Mouse (Mus musculus): Measurements from ENCODE around the gene Rnf150. TPM values are rescaled to one million over a fixed set of nuclear protein-coding genes. Genes with fewer than 3 reads are reported as not detected.

Rnf150 gene
- 10 to 100 TPM; 39.0 to 46.5 TPM for total RNA-seq (2021)

DNA sequence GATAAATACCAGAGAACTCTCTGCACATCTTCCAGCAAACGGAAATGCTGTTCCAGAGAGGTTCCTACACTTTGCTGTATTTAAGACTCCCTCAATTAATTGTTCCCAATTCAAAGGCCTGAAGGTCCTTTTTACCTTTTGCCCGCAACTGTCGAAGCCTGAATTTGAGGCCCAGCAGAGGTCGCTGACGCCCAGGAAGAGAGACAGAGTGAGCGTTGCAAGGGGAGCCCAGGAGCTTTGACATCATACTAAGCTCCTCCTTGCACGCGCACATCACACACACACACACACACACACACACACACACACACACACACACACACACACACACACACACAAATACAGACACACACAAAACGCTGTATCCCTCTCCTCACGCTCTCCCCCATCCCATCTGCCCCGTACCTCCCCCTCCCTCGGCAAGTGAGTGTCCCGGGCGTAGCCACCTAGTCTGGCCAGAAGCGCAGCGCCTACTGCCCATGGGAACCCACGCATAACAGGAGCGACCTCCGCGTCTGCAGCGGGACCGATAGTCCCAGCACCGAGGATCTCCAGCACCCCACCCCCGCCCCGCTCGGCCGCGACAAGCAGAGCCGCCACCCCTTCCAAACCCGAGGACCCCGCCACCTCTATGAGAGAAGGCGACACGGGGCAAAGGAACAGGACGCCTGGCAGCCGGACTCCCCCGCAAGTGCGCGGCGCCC is at the start of gene Rnf150:
TSS of gene Rnf150 (plus strand) at position 316 of the 704 bp plus-strand sequence.
- DNase-seq (ENCODE audit: extremely low spot score in 1 of 2, low spot score in 1 of 2): peak; percentile 45 to 87

DNA sequence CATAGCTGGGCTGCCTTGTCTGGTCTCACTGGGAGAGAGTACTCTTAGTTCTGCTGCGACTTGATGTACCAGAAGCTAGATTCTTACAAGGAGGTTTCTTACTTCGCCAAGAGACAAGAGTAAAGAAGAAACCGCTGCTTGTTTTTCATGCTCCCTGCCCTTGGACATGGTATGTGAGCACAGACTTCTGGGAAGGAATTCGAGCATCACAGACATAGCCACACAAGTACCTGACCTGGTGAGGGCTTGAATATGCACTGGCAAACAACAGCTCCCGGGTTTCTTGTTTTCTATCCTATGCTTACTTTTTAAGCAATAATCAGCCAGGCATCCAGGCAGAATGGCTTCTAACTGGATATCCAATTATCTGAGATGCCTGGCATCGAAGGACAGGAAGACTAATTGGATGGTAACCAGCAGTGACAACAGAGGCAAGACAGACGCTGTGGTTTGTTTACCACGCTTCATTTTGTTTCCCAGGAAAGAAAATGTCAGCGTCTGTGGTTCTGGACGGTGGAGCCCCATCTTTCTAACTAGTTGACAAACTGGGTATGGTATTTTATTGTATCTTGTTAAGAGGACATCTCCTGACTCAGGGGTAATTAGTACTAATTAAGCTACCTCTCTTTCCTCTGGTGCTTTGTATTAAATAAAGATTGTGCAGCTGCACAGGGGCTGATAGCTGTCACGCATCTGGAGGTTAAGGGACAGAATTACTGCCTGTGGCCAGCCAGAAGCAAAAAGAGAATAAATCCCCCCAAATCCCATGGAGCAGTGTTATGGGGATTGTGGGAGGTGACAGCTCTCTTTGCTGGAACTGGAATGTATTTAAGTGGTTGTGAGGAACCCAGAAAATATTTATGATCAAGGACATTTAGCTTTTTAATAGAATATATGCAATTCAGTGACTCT is 36.8 kb upstream of the Rnf150 start:
- DNase-seq (ENCODE audit: extremely low spot score in 1 of 2, low spot score in 1 of 2): no peak

GRCm38 (mm10) chr8:82840415-82840814 is 22.7 kb upstream of the Rnf150 start:
- DNase-seq (ENCODE audit: extremely low spot score in 1 of 2, low spot score in 1 of 2): no peak

DNA sequence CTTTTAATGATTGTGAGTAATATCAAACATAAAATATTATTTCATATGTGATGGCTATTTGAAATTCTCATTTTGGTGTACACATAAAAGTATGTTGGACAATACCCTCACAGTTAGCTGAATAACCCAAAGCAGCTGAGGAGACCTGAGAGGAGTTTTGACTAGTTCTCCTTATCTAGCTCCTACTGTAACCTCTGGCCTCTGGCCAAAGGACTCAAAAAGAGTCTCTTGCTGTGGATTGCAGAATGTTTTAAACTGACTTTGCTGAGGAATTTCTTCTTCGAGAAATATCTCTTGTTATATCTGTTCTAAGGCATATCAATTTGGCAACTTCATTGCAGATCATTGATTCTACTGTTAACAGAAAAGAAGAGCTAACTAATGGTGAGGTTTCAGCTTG is 22.2 kb upstream of the Rnf150 start:
- DNase-seq (ENCODE audit: extremely low spot score in 1 of 2, low spot score in 1 of 2): no peak

DNA sequence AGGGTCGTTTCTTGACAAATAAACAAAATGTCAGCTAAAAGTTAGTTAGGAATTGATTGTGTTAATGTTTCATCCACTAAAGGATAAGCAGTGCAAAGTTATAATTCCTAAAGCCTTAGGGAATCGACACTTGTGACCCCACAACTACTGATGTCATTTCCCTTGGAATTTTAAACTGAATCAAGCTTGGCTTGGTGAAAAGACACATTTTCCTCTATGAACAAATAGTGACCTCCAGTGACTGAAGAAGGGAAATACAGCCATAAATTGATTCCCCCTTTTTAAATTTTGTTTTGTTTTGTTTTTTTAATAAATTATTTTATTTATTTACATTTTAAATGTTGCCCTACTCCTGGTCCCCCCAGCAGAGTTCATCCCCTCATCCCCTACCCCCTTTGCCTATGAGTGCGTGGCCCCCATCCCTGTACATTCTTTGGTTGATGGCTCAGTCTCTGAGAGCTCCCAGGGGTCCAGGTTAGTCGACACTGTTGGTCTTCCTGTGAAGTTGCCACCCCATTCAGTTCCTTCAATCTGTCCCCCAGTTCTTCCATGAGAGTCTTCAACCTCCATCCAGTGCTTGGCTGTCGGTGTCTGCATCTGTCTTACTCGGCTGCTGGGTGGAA is 21.5 kb upstream of the Rnf150 start:
- no peak for DNase-seq (ENCODE audit: extremely low spot score in 1 of 2, low spot score in 1 of 2)

DNA sequence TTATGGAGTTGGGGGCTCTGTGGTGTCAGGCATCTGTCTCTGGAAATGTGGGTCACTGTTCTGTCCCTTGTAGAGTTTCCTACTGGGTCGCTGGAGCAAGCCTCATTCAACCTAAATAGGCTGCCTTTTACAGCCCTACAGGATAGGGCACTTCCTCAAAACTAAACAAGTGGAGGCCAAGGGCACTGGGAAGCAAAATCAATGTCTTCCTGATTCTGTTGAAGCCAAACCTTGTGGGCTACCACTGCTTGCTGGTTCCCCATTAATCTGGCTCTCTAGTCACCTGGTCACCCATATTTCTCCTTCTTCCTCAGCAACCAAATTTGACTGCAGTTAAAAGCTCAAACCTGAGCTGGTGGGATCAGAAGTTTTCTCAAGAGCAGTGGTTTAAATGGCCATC is 19.5 kb upstream of the Rnf150 start:
- no peak for DNase-seq (ENCODE audit: extremely low spot score in 1 of 2, low spot score in 1 of 2)

GRCm38 (mm10) chr8:82844413-82844812 is 18.7 kb upstream of the Rnf150 start:
- DNase-seq (ENCODE audit: extremely low spot score in 1 of 2, low spot score in 1 of 2): no peak

DNA sequence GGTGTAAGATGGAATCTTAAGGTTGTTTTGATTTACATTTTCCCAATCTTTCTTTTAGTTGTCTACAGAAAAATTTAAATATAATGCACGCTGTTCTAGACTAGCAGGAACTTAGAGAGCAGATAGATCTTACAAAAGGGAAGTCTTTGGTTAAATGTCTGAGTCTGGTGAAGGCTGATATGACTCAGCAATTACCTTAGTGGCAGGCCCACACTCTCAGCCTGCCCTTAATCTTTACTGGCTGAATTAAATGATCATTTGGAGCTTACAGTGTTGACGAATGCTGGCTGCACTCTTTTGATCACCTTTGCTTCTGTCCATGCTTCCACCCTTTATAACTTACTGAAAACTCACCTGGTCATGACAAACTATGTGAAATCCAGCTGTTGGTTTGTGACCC is 17.1 kb upstream of the Rnf150 start:
- no peak for DNase-seq (ENCODE audit: extremely low spot score in 1 of 2, low spot score in 1 of 2)

GRCm38 (mm10) chr8:82846730-82847129 is 16.4 kb upstream of the Rnf150 start:
- no peak for DNase-seq (ENCODE audit: extremely low spot score in 1 of 2, low spot score in 1 of 2)

GRCm38 (mm10) chr8:82858541-82859342 is 4.4 kb upstream of the Rnf150 start:
- no peak for DNase-seq (ENCODE audit: extremely low spot score in 1 of 2, low spot score in 1 of 2)

GRCm38 (mm10) chr8:82859343-82859620 is 3.9 kb upstream of the Rnf150 start:
- DNase-seq (ENCODE audit: extremely low spot score in 1 of 2, low spot score in 1 of 2): no peak

DNA sequence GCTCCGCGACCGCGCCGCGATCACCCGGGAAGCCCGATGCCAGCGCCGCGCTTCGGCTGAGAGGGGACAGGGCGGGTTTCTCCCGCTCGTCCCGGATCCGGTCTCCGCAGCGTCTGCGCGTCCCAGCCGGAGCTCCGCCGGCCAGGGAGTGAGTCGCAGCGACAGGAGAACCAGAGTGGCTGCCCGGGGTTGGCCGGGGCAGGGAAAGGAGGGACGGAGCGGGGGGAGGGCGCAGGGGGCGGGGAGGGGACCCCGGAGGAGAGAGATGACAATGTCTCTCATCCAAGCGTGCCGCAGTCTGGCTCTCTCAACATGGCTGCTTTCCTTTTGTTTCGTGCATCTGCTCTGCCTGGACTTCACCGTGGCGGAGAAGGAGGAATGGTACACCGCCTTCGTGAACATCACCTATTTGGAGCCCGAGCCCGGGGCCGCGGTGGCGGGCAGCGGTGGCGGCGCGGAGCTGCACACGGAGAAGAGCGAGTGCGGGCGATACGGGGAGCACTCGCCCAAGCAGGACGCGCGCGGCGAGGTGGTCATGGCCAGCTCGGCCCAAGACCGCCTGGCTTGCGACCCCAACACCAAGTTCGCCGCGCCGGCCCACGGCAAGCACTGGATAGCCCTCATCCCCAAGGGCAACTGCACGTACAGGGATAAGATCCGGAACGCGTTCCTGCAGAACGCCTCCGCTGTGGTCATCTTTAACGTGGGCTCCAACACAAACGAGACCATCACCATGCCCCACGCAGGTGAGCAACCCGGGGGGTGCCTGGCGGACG is 777 bp downstream of the Rnf150 start:
- peak; percentile 53 to 64 for DNase-seq (ENCODE audit: extremely low spot score in 1 of 2, low spot score in 1 of 2)

- no peak for DNase-seq (ENCODE audit: extremely low spot score in 1 of 2, low spot score in 1 of 2)
Observed at GRCm38 (mm10) chr8:82864521-82864818, 1.3 kb downstream of the Rnf150 start.

DNA sequence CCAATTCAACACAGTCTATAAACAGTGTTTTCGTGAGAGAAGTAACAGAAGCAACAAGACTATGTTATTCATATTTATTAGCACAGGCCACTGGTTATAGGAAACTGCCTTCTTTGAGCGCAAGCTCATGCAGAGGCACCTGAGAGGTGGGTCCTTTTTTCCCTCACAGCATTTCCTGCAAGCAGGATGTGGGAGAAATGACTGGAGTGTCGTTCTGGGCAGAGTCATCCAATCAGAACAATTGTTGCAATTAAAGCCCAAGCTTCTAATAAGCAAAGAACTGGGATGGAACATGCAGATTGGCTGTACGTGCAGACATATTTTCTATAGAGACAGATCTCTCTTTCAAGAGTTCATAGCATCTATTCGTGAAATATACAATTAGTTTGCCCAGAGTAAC is 2.1 kb downstream of the Rnf150 start:
- no peak for DNase-seq (ENCODE audit: extremely low spot score in 1 of 2, low spot score in 1 of 2)

GRCm38 (mm10) chr8:82866251-82866650 is 3.1 kb downstream of the Rnf150 start:
- DNase-seq (ENCODE audit: extremely low spot score in 1 of 2, low spot score in 1 of 2): no peak

DNA sequence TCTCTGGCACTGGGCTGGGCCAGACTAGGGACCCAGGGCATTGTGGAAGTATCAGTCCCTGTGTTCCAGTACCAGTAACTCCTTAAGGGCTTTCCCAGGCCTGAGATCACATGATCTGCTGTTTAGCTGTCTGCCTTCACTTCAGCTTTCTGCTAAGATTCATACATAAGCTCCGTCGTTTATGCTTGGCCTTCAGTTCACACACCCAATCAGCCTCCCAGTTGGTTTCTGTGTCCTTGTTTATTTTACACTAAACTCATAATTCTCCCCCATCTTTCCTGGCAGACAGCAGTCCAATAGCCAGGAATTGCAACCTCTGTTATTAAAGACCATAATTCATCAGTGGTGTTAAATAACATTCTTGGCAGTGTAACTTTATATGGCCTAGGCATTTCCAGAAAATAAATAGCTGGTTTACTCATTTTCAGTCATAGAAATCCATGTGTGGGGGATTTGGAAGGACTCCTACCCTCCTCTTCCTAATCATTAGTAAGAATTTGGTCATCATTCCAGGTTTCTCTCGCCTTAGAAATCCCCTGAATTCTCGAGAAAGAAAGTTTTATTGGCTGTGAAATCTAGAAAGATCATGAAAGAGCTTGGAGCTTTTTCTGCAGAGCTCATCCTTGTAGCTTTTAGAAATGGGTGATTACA is 7.8 kb downstream of the Rnf150 start:
- DNase-seq (ENCODE audit: extremely low spot score in 1 of 2, low spot score in 1 of 2): no peak

GRCm38 (mm10) chr8:82871986-82872385 is 8.8 kb downstream of the Rnf150 start:
- DNase-seq (ENCODE audit: extremely low spot score in 1 of 2, low spot score in 1 of 2): no peak

GRCm38 (mm10) chr8:82874102-82874501 is 10.9 kb downstream of the Rnf150 start:
- DNase-seq (ENCODE audit: extremely low spot score in 1 of 2, low spot score in 1 of 2): no peak

DNA sequence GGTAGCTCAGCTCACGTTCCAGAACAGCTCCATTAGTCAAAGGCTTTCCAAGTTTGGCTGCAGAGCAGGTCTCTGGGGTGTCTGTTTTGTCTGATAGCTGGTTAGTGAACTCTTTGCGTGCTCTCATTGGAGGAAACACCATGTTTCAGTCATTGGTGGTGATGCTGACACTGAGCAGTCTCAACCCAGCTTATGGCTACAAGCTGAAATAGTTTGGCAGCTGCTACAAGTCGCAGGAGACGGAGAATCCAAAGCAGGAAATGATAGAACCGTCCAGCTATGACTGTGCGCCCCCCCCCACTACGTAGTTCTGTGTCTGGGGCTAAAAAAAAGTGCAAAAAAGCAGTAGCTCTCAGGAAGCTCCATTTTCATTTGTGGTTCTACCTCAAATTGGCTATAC is 12.0 kb downstream of the Rnf150 start:
- DNase-seq (ENCODE audit: extremely low spot score in 1 of 2, low spot score in 1 of 2): no peak

DNA sequence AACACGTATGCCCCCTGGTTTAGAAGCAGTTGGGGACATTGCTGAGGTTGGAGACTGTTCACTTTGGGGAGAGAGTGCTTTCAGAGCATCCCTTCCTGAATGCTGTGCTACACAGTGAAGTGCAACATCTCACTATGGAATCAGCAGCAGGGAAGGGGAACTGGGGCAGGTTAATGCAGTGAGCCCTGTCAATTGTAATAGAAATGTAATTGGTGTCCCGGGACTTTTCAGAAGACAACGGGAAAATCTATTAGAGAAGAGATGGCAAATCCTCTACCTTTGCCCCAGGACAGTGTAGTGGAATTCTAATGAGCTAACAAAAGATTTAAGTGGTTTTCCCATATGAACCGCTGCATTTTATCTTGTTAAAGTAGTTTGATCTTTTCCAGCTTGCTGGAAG is 21.3 kb downstream of the Rnf150 start:
- DNase-seq (ENCODE audit: extremely low spot score in 1 of 2, low spot score in 1 of 2): no peak

All from layer of hippocampus, postnatal 25 days (tissue).